Mouse (Mus musculus): ENCODE measurements around the gene Nt5c2. TPM values are rescaled to one million over a fixed set of nuclear protein-coding genes. Genes with fewer than 3 reads are reported as not detected.

Gene Nt5c2
- polyA plus RNA-seq, 1 experiment from 2014 or later = 23.0 TPM

DNA sequence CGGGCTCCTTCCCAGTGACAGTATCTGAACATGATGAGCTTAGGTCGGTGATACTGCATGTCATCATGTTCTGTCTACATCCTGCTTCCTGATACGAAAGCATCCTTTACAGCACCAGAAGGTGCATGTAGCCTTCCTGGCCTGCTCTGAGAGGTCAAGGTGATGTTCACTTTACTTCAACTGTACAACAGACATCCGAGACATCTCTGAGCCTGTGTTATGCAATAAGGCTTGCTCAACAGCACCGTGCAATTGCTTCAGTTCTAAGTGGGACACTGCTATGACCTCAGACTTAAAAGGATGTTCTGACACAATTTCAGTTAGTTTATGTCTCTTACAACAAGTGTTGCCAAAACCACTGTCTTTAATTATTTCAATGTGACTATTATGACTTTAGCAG lies 113.6 kb downstream of the Nt5c2 start:
- peaks cover 11% of the 10 kb centered on the region for H3K36me3 ChIP-seq (ENCODE audit: control insufficient read depth, insufficient read depth)
- H3K9me3 ChIP-seq (ENCODE audit: control insufficient read depth) = no peaks in the 10 kb centered on the region
- no peak overlapping the region for H3K4me2 ChIP-seq (replicated peaks; ENCODE audit: low read depth)
- WGBS = 72% methylated on average over 5 of the region's 5 CpGs
- no peaks in the 10 kb centered on the region for H3K27me3 ChIP-seq (replicated peaks; ENCODE audit: control insufficient read depth, insufficient read depth, low read length)
- H3K4me3 ChIP-seq (ENCODE audit: low read depth, low read length) = no peak overlapping the region
- H3K4me1 ChIP-seq (replicated peaks; ENCODE audit: control insufficient read depth, insufficient read depth, low read length) = 0 out of 2 replicates have a peak, but pooled peaks cover 3% of the 10 kb centered on the region
- no peak for ATAC-seq
- H3K9ac ChIP-seq (ENCODE audit: low read depth, low read length) = no peak overlapping the region
- H3K27ac ChIP-seq (ENCODE audit: low read depth, low read length) = no peak overlapping the region
- TF ChIP-seq CTCF (IDR thresholded peaks at IDR 0.05; ENCODE audit: low read depth) = no peak

DNA sequence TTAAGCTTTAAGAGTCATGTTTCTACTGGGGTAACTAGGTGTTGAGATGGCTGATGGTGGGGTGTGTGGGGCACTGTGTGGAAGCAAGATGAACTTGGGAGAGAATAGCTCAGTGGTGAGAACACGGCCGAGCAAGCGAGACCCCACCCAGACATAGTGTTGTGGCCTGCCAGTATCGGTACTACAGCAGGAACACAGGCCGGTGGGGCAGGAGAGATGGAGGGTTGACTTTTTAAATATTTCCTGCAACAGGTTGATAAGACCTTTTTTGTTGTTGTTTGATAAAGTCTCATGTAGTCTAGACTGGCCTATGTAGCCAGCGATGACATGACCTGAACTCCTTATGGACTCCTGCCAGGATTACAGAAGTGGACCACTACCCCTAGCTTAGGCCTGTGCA lies 114.2 kb downstream of the Nt5c2 start:
- 97% methylated on average over 6 of the region's 6 CpGs for WGBS
- no peak overlapping the region for H3K4me3 ChIP-seq (ENCODE audit: low read depth, low read length)
- peaks cover 11% of the 10 kb centered on the region for H3K36me3 ChIP-seq (ENCODE audit: control insufficient read depth, insufficient read depth)
- no peaks in the 10 kb centered on the region for H3K27me3 ChIP-seq (replicated peaks; ENCODE audit: control insufficient read depth, insufficient read depth, low read length)
- no peak overlapping the region for H3K4me2 ChIP-seq (replicated peaks; ENCODE audit: low read depth)
- H3K27ac ChIP-seq (ENCODE audit: low read depth, low read length) = no peak overlapping the region
- H3K4me1 ChIP-seq (replicated peaks; ENCODE audit: control insufficient read depth, insufficient read depth, low read length) = 0 out of 2 replicates have a peak, but pooled peaks cover 3% of the 10 kb centered on the region
- no peak for ATAC-seq
- H3K9ac ChIP-seq (ENCODE audit: low read depth, low read length) = no peak overlapping the region
- H3K9me3 ChIP-seq (ENCODE audit: control insufficient read depth) = no peaks in the 10 kb centered on the region
- no peak for TF ChIP-seq CTCF (IDR thresholded peaks at IDR 0.05; ENCODE audit: low read depth)

DNA sequence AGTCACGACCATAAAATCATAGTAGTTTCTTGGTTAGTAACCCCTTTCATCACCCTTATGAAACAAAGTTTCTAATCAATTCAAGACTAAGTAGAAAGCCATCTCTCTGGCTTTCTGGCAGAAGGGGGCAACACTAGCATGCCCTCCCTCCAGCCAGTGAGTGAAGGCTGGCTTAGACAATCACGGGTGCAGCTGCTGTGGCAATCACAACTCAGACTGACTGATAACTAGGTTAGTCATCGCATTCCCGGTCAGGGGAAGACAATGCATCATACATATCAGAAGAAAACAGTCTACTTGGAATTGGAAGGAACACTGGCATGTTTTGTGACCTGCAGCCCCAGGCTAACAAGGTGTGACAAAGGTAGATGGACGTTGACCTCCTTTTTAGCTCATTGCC lies 115.1 kb downstream of the Nt5c2 start:
- ATAC-seq = no peak
- H3K9me3 ChIP-seq (ENCODE audit: control insufficient read depth) = no peaks in the 10 kb centered on the region
- 0 out of 2 replicates have a peak, but pooled peaks cover 3% of the 10 kb centered on the region for H3K4me1 ChIP-seq (replicated peaks; ENCODE audit: control insufficient read depth, insufficient read depth, low read length)
- H3K4me3 ChIP-seq (ENCODE audit: low read depth, low read length) = no peak overlapping the region
- H3K27ac ChIP-seq (ENCODE audit: low read depth, low read length) = no peak overlapping the region
- WGBS = 56% methylated on average over 5 of the region's 5 CpGs
- peaks cover 11% of the 10 kb centered on the region for H3K36me3 ChIP-seq (ENCODE audit: control insufficient read depth, insufficient read depth)
- TF ChIP-seq CTCF (IDR thresholded peaks at IDR 0.05; ENCODE audit: low read depth) = no peak
- H3K9ac ChIP-seq (ENCODE audit: low read depth, low read length) = no peak overlapping the region
- no peaks in the 10 kb centered on the region for H3K27me3 ChIP-seq (replicated peaks; ENCODE audit: control insufficient read depth, insufficient read depth, low read length)
- no peak overlapping the region for H3K4me2 ChIP-seq (replicated peaks; ENCODE audit: low read depth)

DNA sequence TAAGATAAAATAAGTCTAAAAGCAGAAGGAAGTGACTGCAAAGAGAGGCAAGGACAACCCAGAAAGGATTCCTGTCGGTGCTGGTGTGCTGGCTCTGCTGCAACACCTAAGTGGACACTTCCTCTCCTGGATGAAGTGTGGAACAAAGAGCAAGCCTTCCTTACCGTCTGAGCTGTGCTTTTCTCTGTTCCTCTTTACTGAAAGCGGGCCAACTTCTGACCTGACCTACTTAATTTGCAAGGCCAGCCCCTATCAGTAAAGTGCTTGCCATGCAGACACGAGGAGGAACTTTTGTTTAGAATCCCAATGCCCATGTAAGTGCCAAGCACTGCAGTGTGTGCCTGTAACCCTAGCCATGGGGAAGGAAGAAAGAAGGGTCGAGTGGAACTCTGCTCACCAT lies 115.6 kb downstream of the Nt5c2 start:
- Histone ChIP-seq H3K4me1 (replicated peaks; ENCODE audit: control insufficient read depth, insufficient read depth, low read length) (0 out of 2 replicates have a peak, but pooled peaks cover 3% of the 10 kb centered on the region), H3K9ac (ENCODE audit: low read depth, low read length) (no peak overlapping the region), H3K27ac (ENCODE audit: low read depth, low read length) (no peak overlapping the region), H3K36me3 (ENCODE audit: control insufficient read depth, insufficient read depth) (peaks cover 11% of the 10 kb centered on the region), H3K4me3 (ENCODE audit: low read depth, low read length) (no peak overlapping the region), H3K4me2 (replicated peaks; ENCODE audit: low read depth) (no peak overlapping the region), H3K9me3 (ENCODE audit: control insufficient read depth) (no peaks in the 10 kb centered on the region), H3K27me3 (replicated peaks; ENCODE audit: control insufficient read depth, insufficient read depth, low read length) (no peaks in the 10 kb centered on the region)
- no peak for TF ChIP-seq CTCF (IDR thresholded peaks at IDR 0.05; ENCODE audit: low read depth)
- ATAC-seq = no peak
- 51% methylated on average over 5 of the region's 5 CpGs for WGBS

DNA sequence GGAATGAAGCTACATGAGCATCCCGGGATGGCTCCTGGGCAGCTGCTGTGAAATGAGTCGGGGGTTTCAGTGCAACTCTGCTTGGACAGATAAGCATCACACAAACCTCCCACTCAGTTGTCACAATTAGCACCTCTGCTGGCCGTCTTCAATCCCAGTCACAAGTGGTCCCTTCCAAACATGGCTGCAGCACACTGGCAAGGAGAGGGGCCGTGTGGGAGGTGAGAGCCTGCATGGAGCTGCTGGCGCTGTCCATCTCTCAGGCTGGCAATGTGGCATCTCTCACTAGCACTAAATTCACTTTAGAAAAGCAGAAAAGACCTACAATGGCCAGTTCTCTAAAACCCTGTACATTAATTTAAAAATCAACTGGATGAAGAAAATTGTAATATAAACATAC lies 116.7 kb downstream of the Nt5c2 start:
- Histone ChIP-seq H3K4me1 (replicated peaks; ENCODE audit: control insufficient read depth, insufficient read depth, low read length) (0 out of 2 replicates have a peak, but pooled peaks cover 3% of the 10 kb centered on the region), H3K36me3 (ENCODE audit: control insufficient read depth, insufficient read depth) (peaks cover 11% of the 10 kb centered on the region; the same call in 1 of the 2 replicates), H3K27ac (ENCODE audit: low read depth, low read length) (no peak overlapping the region), H3K9ac (ENCODE audit: low read depth, low read length) (no peak overlapping the region), H3K27me3 (replicated peaks; ENCODE audit: control insufficient read depth, insufficient read depth, low read length) (no peaks in the 10 kb centered on the region), H3K9me3 (ENCODE audit: control insufficient read depth) (no peaks in the 10 kb centered on the region), H3K4me3 (ENCODE audit: low read depth, low read length) (no peak overlapping the region), H3K4me2 (replicated peaks; ENCODE audit: low read depth) (no peak overlapping the region)
- no peak for TF ChIP-seq CTCF (IDR thresholded peaks at IDR 0.05; ENCODE audit: low read depth)
- no peak for ATAC-seq
- 85% methylated on average over 5 of the region's 5 CpGs for WGBS

DNA sequence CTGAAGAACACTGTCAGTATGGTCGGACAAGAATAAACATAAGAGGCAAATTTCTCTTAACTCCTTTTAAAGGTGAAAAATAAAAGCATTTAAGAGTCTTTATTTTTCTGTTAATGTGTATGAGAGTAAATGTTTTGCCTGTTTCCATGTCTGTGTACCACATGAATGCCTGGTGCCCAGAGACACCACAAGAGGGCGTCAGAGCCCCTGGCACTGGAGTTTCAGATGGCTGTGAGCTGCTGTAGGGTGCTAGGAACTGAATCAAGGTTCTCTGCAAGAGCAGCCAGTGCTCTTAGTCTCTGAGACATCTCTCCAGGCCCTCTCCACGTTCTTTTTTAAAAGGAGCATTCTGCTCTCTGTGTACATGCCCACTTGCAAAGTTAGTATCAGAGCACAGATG lies 117.8 kb downstream of the Nt5c2 start:
- Histone ChIP-seq H3K36me3 (ENCODE audit: control insufficient read depth, insufficient read depth) (peaks cover 12% of the 10 kb centered on the region), H3K9ac (ENCODE audit: low read depth, low read length) (no peak overlapping the region), H3K4me1 (replicated peaks; ENCODE audit: control insufficient read depth, insufficient read depth, low read length) (0 out of 2 replicates have a peak, but pooled peaks cover 3% of the 10 kb centered on the region), H3K4me3 (ENCODE audit: low read depth, low read length) (no peak overlapping the region), H3K27me3 (replicated peaks; ENCODE audit: control insufficient read depth, insufficient read depth, low read length) (no peaks in the 10 kb centered on the region), H3K27ac (ENCODE audit: low read depth, low read length) (peak overlapping the region; percentile 46; the same call in 1 of the 2 replicates), H3K9me3 (ENCODE audit: control insufficient read depth) (no peaks in the 10 kb centered on the region), H3K4me2 (replicated peaks; ENCODE audit: low read depth) (no peak overlapping the region)
- TF ChIP-seq CTCF (IDR thresholded peaks at IDR 0.05; ENCODE audit: low read depth) = peak; percentile 44
- no peak for ATAC-seq
- 87% methylated on average over 3 of the region's 3 CpGs for WGBS

DNA sequence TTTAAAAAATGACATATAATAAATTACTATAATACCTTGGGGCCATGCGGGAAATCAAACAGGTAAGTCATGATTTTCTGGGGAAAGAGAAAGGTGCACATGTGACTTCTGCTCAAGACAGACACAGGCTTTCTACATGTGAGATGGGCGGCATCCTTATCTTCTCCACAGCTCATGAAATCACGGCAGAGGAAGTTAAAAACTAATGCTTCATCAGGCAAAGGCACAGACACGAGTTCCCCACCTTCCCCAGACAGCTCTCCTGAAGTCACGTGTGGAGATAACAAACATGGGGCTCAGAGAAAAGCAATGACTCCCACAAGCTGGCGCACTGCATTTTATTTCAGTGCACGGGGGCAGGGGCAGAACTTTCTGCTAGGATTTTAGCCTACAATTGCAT lies 121.5 kb downstream of the Nt5c2 start:
- no peak for TF ChIP-seq CTCF (IDR thresholded peaks at IDR 0.05; ENCODE audit: low read depth)
- H3K36me3 ChIP-seq (ENCODE audit: control insufficient read depth, insufficient read depth) = peaks cover 47% of the 10 kb centered on the region
- WGBS = 88% methylated on average over 7 of the region's 7 CpGs
- no peak overlapping the region for H3K4me2 ChIP-seq (replicated peaks; ENCODE audit: low read depth)
- H3K27ac ChIP-seq (ENCODE audit: low read depth, low read length) = no peak overlapping the region
- H3K27me3 ChIP-seq (replicated peaks; ENCODE audit: control insufficient read depth, insufficient read depth, low read length) = no peaks in the 10 kb centered on the region
- ATAC-seq = no peak
- no peak overlapping the region for H3K9ac ChIP-seq (ENCODE audit: low read depth, low read length)
- no peak overlapping the region for H3K4me3 ChIP-seq (ENCODE audit: low read depth, low read length)
- H3K4me1 ChIP-seq (replicated peaks; ENCODE audit: control insufficient read depth, insufficient read depth, low read length) = no peaks in the 10 kb centered on the region
- no peaks in the 10 kb centered on the region for H3K9me3 ChIP-seq (ENCODE audit: control insufficient read depth)

Measured in intestine, postnatal 0 days (tissue).